Mouse (Mus musculus): Measurements from ENCODE around the gene Mrgprh.
A peak's percentile ranks its signal among the peaks of the same experiment; 100 is the strongest.

Gene Mrgprh

GRCm38 (mm10) chr17:12916588-12917380 is 41.0 kb downstream of the Mrgprh start:
- DNase-seq (ENCODE audit: low spot score in 2 of 2) = peak; percentile 58 to 69

- no peak for DNase-seq (ENCODE audit: low spot score in 2 of 2)
Measured at GRCm38 (mm10) chr17:12921073-12921472, 45.2 kb downstream of the Mrgprh start.

- no peak for DNase-seq (ENCODE audit: low spot score in 2 of 2)
Measured at GRCm38 (mm10) chr17:12925001-12925400, 49.2 kb downstream of the Mrgprh start.

- no peak for DNase-seq (ENCODE audit: low spot score in 2 of 2)
Measured at GRCm38 (mm10) chr17:12925703-12926180, 49.9 kb downstream of the Mrgprh start.

Measured in right cerebral cortex, postnatal 10 days (tissue).